Mouse (Mus musculus) mouse embryonic stem cell (cell line): ENCODE data around the gene Scn2a.
"Not testable (repeated sequence)": the region's sequence is repeated elsewhere in the genome, so short reads cannot be mapped to it uniquely, and the experiment has no call there.

Source experiments
- in situ Hi-C, 2 experiments: fragments of 300-500 bp; cut with MboI; formaldehyde crosslinking; loops; 1 replicate in 1 of 2; 3 replicates in 1 of 2; pipeline ENCODE4 v1.14.3; 2019 to 2020; ENCODE audit warnings: low sequenced_read_pairs in 2 of 2, low pct_unique_long_range_greater_than_20kb in 1 of 2, mixed read lengths in 1 of 2; ENCODE audit not compliant: unreplicated experiment in 1 of 2

Scn2a gene

DNA sequence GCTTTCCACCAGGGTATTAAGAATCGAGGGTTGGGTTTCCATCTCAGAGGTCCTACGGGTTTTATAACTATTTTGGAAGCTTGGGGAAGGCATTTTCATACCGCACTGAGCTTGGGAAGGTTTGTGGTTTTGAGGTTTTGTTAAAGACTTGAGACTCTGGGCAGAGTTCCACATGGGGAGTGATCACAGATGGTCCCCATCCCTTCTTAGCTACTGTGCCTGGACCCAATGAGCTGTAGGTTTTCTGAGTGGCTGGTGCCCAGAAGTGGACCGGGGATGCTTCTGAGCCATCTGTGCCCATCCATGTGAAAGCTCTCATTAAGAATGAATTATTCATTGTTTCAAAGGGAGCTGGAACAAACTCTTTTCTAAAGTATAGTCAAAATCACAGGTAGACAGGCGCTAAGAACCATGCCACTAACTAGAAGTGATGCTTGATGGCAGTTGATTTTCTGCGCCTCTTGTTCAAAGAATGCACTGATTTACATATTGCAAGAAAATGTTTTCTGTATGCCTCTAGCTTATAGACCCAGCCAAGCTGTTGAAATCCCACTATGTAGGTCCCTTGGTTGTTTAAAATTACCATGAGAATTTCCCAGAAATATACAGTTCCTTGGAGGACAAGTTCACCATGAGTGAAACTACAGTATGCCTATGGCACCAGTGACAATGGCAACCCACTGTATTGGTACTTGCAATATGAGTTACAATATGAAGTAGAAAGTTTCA is 70.0 kb downstream of the Scn2a start:
- in situ Hi-C loops, result no loop called here

DNA sequence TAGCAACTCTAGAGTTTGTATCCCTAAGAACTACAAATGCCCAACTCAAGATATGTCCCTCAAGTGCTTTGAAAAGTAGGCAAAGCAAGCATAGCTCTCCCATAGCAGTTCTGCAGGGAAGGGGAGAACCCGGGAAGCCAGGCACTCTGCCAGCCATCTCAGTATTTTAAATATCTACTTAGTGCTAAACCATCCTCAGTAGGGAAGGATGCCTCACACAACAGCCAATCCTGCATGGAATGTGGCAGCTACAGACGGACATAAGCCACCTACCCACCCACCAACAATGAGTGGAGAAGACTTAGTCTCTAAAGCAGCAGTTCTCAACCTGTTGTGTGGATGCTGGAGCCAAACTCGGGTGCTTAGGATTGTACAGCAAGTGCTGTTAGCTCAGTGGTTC is 73.9 kb downstream of the Scn2a start:
- in situ Hi-C loops, result no loop called here

DNA sequence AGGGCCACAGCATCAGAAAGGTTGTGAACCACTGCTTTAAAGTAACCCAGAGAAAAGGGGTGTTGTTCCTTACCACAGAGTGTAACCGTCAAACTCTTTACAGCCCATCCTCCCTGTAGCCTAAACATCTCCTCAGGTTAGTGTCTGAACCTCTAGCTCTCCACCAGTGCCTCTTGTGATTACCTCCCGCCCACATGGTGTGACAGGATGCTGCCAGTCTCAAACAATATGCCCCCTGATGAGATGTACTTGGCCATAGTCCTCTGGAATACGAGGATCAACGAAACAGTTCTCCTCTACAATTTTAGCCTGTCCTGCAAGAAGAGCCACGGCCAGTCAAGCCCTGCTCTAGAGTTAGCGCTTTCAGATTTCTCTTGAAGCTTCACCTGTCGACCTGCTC is 74.5 kb downstream of the Scn2a start:
- in situ Hi-C loops, result no loop called here

DNA sequence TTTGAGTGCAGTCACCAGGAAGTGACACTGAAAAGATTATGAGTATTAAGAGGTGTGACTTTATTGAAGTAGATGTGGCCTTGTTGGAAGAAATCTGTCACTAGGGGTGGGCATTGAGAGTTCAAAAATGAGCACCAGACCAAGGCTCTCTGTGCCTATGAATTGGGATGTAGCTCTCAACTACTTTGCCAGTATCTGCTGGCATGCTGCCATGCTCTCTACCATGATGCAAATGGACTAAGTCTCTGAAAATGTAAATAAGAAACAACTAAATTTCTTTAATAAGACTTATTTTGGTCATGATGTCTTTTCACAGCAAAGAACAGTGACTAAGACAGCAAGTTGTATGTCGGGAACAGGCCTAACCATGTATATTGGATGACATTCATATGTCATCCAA is 79.7 kb downstream of the Scn2a start:
- in situ Hi-C loops, result no loop called here

DNA sequence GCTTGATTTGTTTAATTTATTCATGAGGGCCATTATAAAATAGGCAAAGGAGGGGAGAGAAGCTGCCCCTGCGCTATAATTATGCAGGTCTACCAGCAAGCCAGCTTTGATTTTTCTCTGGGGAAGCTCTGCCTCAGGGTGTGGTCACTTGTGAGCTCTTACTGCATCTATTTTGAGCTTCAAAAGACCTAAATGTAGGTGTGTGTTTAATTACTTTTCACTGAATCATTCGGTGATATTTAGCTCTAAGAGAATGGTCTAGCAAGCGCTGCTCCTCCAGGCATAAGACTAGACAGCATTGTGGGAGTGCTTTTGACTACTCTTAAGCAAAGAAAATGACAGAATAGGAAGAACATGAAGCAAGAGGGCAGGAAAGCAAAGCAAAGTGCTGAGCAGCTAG is 80.6 kb downstream of the Scn2a start:
- in situ Hi-C loops, result no loop called here

- in situ Hi-C loops, result no loop called here
Measured at GRCm38 (mm10) chr2:65722219-65722800, 101.7 kb downstream of the Scn2a start.

- in situ Hi-C loops, result no loop called here
Measured at GRCm38 (mm10) chr2:65745400-65745799, 124.8 kb downstream of the Scn2a start.

DNA sequence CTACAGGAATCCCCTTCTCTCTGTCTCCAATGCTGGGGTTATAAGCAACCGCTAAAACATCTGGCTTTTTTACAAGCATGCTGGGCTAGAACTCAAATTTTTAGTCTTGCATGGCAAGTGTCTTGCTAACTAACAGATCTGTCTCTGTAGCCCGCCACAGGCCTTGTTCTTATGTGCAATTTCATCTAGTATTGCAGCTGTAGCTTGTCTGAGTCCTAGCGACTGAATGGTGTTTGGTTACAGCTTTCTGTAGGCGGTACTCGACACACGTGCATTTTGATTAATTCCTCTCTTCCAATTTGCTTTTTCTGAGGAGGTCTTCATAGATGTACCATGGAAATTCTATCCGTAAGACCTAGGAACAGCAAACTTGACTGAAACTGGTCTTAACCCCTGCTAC is 161.9 kb downstream of the Scn2a start:
- in situ Hi-C loops, result loop anchor here in 1 of 2 experiments (25.0 kb wide), 1 partner anchor 255 kb away; no protein-coding TSS in a partner anchor

DNA sequence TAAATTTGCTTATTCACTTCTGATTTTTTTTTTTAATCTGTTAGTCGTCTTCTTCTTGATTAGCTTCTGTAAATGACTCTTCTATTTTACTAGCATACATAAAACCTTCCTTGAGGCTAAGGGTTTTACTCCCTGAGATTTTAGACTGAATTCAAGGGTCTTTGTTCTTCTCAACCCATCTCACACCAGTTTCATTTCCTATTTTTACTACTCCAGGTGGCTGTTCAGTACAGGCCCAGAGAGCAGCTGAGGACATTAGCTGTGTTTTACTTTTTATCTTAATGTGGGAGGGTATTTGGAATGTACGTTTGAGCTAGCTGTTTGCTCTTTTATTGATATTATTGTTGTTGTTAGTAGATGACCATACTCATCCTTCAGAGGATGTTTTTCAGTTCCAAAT is 162.8 kb downstream of the Scn2a start:
- in situ Hi-C loops, result loop anchor here in 1 of 2 experiments (25.0 kb wide), 1 partner anchor 254 kb away; no protein-coding TSS in a partner anchor

DNA sequence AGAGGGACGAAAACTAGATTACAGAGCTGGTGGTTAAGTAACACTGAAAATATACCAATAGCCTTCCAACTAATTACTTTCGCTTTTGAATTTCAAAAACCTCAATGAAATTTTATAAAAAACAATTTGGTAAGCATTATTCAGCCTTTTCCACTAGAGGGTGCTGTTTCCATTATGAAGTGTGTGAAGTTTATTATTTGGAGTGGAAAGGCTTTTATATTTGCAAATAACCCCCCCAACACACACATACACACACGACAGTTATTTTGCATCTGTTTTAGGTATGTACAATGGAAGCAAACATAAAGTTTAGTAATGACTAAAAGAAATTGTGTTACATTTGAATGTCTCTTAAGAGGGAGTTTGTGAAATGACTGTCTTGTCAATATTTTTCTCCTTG is 171.9 kb downstream of the Scn2a start:
- in situ Hi-C loops, result loop anchor here in 1 of 2 experiments (25.0 kb wide), 1 partner anchor 245 kb away; no protein-coding TSS in a partner anchor

DNA sequence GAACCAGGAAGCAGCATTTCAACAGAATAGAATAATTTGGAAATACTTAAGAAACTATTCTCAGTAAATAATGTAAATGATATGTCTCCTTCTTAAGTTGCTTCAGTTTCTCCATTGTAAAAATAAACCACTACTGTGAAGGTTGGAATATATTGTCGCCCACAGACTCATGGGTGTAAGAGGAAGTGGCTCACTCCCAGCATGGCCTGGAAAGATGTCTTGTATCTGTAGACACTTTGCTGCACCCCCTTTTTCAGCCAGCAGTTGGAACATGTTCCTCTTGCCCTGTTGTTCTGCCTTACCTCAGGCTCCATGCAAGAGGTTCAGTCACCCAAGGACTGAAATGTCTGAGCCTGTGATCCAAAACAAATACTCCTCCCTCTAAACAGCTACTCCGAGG is 173.0 kb downstream of the Scn2a start:
- in situ Hi-C loops, result loop anchor here in 1 of 2 experiments (25.0 kb wide), 1 partner anchor 244 kb away; no protein-coding TSS in a partner anchor

DNA sequence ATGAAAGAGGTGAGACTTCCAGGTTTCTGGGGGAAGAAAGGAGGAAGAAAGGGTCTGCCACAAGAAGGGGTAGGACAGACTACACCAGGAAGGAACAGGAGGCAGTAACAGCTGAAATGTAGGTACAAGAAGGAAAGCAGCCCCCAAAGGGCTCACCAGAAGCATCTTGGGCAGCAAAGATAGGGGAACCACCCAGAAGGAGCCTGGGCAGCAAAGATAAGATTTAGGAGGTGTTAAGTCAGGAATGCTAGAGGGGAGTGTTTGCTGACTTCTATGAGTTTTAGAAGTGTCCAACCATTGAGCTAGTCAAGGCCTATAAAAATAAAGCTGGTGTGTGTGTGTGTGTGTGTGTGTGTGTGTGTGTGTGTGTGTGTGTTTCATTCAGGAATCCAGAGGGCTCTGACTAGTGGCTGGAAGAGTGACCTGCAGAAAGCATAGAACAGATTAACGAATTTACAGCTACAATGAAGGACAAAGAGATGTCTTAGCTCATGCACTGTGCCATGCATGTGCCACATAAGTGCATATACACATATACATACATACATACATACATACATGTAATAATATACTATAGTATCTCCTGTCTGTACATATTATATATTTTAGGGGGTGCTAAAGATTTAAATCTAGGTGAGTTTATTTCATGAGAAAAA is 180.6 kb downstream of the Scn2a start:
- in situ Hi-C loops, result no loop called here

DNA sequence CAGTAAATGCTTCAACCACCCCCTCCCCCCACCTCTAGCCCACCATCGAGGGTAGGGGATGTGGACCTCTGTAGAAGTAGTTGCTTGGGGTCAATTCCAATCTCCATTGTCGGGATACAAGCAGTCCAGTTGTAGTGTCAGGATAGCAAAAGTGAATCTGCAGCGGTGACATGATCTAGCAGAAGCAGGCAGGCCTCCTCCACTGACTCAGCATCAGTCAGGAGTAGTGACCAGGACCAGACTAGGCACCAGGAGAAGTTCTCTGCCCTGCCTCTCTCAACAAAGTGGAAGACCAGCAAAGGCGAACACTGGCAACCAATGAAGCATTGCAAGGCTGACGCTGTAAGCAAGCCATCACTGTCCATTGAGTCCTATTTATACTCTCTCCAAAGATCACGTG is 186.0 kb downstream of the Scn2a start:
- in situ Hi-C loops, result no loop called here

- in situ Hi-C loops, result not testable (repeated sequence)
Measured at GRCm38 (mm10) chr2:65811203-65811602, 190.6 kb downstream of the Scn2a start.
